Mouse (Mus musculus): ENCODE measurements around the gene Cpe. TPM values are rescaled to one million over a fixed set of nuclear protein-coding genes. Genes with fewer than 3 reads are reported as not detected.

Gene Cpe
- total and polyA plus RNA-seq, 3 experiments: 0.13 TPM; not detected in 2

DNA sequence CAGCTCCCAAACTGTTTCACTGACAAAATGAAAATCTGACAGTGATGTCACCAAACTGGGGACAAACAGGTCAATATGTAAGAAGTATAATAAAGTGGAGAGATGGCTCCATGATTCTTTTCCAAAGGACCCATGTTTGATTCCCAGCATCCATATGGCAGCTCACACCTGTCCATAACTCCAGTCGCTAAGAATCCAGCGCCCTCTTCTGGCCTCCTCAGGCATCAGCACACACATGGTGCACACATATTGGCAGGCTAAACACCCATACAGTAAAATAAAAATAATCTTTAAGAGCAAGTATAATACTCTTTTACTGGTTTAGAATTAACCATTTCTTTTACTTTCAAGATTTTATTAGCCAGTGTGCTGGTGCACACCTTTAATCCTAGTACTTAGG, 16.5 kb downstream of the Cpe start:
- DNase-seq (ENCODE audit: extremely low read depth): no peak
- no peaks in the 10 kb centered on the region for H3K27me3 ChIP-seq (replicated peaks)
- no peaks in the 10 kb centered on the region for H3K4me1 ChIP-seq (ENCODE audit: control insufficient read depth in 1 of 2, insufficient read depth in 2 of 2)
- H3K27ac ChIP-seq (ENCODE audit: insufficient read depth, low read depth): no peak overlapping the region
- TF ChIP-seq MAFK (IDR thresholded peaks at IDR 0.05; ENCODE audit: insufficient replicate concordance, low read length): no peak
- no peak overlapping the region for H3K4me3 ChIP-seq (replicated peaks in 1 of 3; ENCODE audit: low read depth in 2 of 3, low read length in 2 of 3, poor library complexity in 1 of 3)
- no peaks in the 10 kb centered on the region for H3K9me3 ChIP-seq (replicated peaks; ENCODE audit: low read length)
- no peak overlapping the region for H3K9ac ChIP-seq (ENCODE audit: insufficient read depth, low read depth)
- no peaks in the 10 kb centered on the region for H3K36me3 ChIP-seq (replicated peaks in 1 of 2; ENCODE audit: control insufficient read depth in 1 of 2, insufficient read depth in 1 of 2, low read length in 1 of 2)
- no peaks in the 10 kb centered on the region for H3K79me2 ChIP-seq (replicated peaks; ENCODE audit: control insufficient read depth, extremely low read depth, insufficient read depth, poor library complexity, severe bottlenecking)
- dilution Hi-C loops (cut with MboI; ENCODE audit: extremely low pct_ligation_motif_present, extremely low pct_unique_long_range_greater_than_20kb, low sequenced_read_pairs): no loop called here
- no peak overlapping the region for H3K4me2 ChIP-seq (ENCODE audit: insufficient read depth, low read depth, poor library complexity, severe bottlenecking)
- in situ Hi-C loops (cut with MboI; ENCODE audit: low pct_ligation_motif_present, low pct_unique_long_range_greater_than_20kb, low sequenced_read_pairs): no loop called here

DNA sequence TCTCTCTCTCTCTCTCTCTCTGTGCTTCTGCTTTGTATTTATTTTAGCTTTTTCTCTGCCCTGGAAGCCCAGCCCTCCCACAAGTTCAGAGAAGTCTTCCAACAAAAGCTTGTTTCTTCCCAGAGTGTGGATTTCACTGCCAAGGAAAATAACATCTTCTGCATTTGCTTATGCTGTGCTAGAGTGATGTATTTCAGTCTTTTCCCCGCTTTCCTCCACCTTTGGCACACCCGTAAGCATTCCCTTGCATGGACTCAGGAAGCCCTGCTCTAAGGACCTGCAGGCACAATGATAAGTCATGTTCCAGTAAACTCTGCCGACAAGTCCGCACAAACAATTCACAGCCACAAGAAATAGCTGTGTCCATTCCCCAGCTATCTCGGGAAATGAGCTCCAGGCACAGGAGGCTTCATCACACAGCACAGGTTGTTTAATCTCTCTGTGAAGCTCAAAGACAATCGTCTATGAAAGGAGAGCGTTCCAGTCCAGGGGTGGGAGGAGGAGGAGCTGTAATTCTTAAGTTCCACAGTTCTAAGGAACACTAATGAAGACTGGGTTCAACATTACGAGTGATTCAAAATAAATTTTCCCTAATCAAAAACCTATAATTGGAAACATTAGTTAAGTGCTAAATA, 17.8 kb downstream of the Cpe start:
- H3K27me3 ChIP-seq (replicated peaks): no peaks in the 10 kb centered on the region
- no peaks in the 10 kb centered on the region for H3K9me3 ChIP-seq (replicated peaks; ENCODE audit: low read length)
- no peak for DNase-seq (ENCODE audit: extremely low read depth)
- H3K4me3 ChIP-seq (replicated peaks in 1 of 3; ENCODE audit: low read depth in 2 of 3, low read length in 2 of 3, poor library complexity in 1 of 3): no peak overlapping the region
- dilution Hi-C loops (cut with MboI; ENCODE audit: extremely low pct_ligation_motif_present, extremely low pct_unique_long_range_greater_than_20kb, low sequenced_read_pairs): no loop called here
- H3K4me2 ChIP-seq (ENCODE audit: insufficient read depth, low read depth, poor library complexity, severe bottlenecking): no peak overlapping the region
- no peaks in the 10 kb centered on the region for H3K36me3 ChIP-seq (replicated peaks in 1 of 2; ENCODE audit: control insufficient read depth in 1 of 2, insufficient read depth in 1 of 2, low read length in 1 of 2)
- no peak overlapping the region for H3K27ac ChIP-seq (ENCODE audit: insufficient read depth, low read depth)
- TF ChIP-seq POLR2AphosphoS2 (IDR thresholded peaks at IDR 0.05; ENCODE audit: low read depth, low read length): no peak
- TF ChIP-seq UBTF (IDR thresholded peaks at IDR 0.05; ENCODE audit: low read depth, low read length): no peak
- TF ChIP-seq MEF2A (IDR thresholded peaks at IDR 0.05; ENCODE audit: borderline replicate concordance, low read depth, low read length): no peak
- no peak for TF ChIP-seq ELF1 (IDR thresholded peaks at IDR 0.05; ENCODE audit: low read depth, low read length)
- no peak for TF ChIP-seq SIN3A (IDR thresholded peaks at IDR 0.05; ENCODE audit: low read length)
- TF ChIP-seq MXI1 (IDR thresholded peaks at IDR 0.05; ENCODE audit: low read depth, low read length): no peak
- H3K9ac ChIP-seq (ENCODE audit: insufficient read depth, low read depth): no peak overlapping the region
- in situ Hi-C loops (cut with MboI; ENCODE audit: low pct_ligation_motif_present, low pct_unique_long_range_greater_than_20kb, low sequenced_read_pairs): no loop called here
- no peaks in the 10 kb centered on the region for H3K79me2 ChIP-seq (replicated peaks; ENCODE audit: control insufficient read depth, extremely low read depth, insufficient read depth, poor library complexity, severe bottlenecking)
- no peaks in the 10 kb centered on the region for H3K4me1 ChIP-seq (ENCODE audit: control insufficient read depth in 1 of 2, insufficient read depth in 2 of 2)

DNA sequence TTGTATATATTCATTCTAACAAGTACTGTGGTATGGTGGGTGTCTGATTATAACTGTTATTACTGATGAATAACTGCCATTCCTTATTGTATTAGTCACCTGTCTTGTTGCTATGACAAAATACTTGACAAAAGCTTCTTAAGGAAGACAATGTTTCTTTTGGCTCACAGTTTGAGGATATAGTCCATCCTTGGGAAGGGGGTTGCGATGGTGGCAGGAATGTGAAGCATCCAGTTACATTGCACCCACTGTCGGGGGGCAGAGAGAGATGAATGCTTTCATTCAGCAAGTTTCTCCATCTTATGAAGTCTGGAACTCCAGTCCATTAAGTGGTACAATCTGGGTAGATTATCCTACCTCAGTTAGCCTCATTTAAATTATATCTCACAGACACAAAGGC, 19.9 kb downstream of the Cpe start:
- dilution Hi-C loops (cut with MboI; ENCODE audit: extremely low pct_ligation_motif_present, extremely low pct_unique_long_range_greater_than_20kb, low sequenced_read_pairs): no loop called here
- Histone ChIP-seq H3K27me3 (replicated peaks) (no peaks in the 10 kb centered on the region), H3K4me1 (ENCODE audit: control insufficient read depth in 1 of 2, insufficient read depth in 2 of 2) (no peaks in the 10 kb centered on the region), H3K4me3 (replicated peaks in 1 of 3; ENCODE audit: low read depth in 2 of 3, low read length in 2 of 3, poor library complexity in 1 of 3) (no peak overlapping the region), H3K27ac (ENCODE audit: insufficient read depth, low read depth) (no peak overlapping the region), H3K4me2 (ENCODE audit: insufficient read depth, low read depth, poor library complexity, severe bottlenecking) (no peak overlapping the region), H3K9ac (ENCODE audit: insufficient read depth, low read depth) (no peak overlapping the region), H3K36me3 (replicated peaks in 1 of 2; ENCODE audit: control insufficient read depth in 1 of 2, insufficient read depth in 1 of 2, low read length in 1 of 2) (no peaks in the 10 kb centered on the region), H3K79me2 (replicated peaks; ENCODE audit: control insufficient read depth, extremely low read depth, insufficient read depth, poor library complexity, severe bottlenecking) (no peaks in the 10 kb centered on the region), H3K9me3 (replicated peaks; ENCODE audit: low read length) (no peaks in the 10 kb centered on the region)
- TF ChIP-seq TCF12 (IDR thresholded peaks at IDR 0.05; ENCODE audit: low read depth, low read length): no peak
- no peak for TF ChIP-seq SMC3 (IDR thresholded peaks at IDR 0.05; ENCODE audit: low read depth, low read length)
- no peak for TF ChIP-seq CHD2 (IDR thresholded peaks at IDR 0.05; ENCODE audit: low read length)
- no peak for TF ChIP-seq NELFE (IDR thresholded peaks at IDR 0.05; ENCODE audit: low read depth, low read length)
- no peak for TF ChIP-seq KAT2A (IDR thresholded peaks at IDR 0.05; ENCODE audit: insufficient replicate concordance, low read length)
- no peak for TF ChIP-seq ELF1 (IDR thresholded peaks at IDR 0.05; ENCODE audit: low read depth, low read length)
- TF ChIP-seq MXI1 (IDR thresholded peaks at IDR 0.05; ENCODE audit: low read depth, low read length): no peak
- no peak for DNase-seq (ENCODE audit: extremely low read depth)
- in situ Hi-C loops (cut with MboI; ENCODE audit: low pct_ligation_motif_present, low pct_unique_long_range_greater_than_20kb, low sequenced_read_pairs): no loop called here

Measured in CH12.LX (cell line).